Mouse (Mus musculus): ENCODE measurements around the gene Setd2.

- no peak for TF ChIP-seq CTCF (IDR thresholded peaks at IDR 0.05; ENCODE audit: low read depth)
- no peak for TF ChIP-seq EP300 (IDR thresholded peaks at IDR 0.05; ENCODE audit: low read depth)
Measured at GRCm38 (mm10) chr9:110653655-110654461, 121.5 kb downstream of the Setd2 start, which contains the start of gene Nbeal2.
